Mouse (Mus musculus): ENCODE results near the gene Ascl3.

Ascl3 gene

GRCm38 (mm10) chr7:109731626-109732025, at the start of gene Ascl3:
Ascl3 (minus strand) TSS chr7:109731726.
- DNase-seq = no peak

GRCm38 (mm10) chr7:109781087-109781469, 49.6 kb upstream of the Ascl3 start:
- DNase-seq = no peak

- DNase-seq = no peak
Observed at GRCm38 (mm10) chr7:109772251-109772650, 40.7 kb upstream of the Ascl3 start.

DNA sequence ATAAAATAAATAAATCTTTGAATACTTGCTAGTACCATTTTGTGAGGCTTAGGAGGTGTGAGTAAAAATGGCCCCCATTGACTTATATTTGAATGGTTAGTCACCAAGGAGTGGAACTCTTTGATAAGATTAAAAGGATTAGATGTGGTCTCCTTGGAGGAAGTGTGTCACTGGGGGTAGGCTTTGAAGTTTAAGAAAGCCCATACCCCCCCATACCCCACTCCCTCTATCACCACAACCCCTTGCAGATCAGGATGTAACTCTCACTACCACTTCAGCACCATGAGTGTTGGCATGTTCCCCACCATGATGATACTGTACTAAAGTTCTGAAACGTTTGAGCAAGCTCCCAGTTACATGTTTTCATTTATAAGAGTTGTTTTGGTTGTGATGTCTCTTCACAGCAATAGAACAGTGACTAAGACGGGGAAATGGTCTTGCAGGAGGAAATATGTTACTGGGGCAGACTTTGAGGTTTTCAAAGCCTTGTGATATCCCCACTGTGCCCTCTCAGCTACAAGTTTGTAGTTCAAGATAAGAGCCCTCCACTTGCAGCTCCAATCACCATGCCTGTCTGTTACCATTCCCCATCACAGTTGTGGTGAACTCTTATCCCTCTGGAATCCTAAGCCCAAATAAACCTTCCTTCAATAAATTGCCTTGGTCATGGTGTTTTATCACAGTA, 37.3 kb upstream of the Ascl3 start:
- no peak for DNase-seq

DNA sequence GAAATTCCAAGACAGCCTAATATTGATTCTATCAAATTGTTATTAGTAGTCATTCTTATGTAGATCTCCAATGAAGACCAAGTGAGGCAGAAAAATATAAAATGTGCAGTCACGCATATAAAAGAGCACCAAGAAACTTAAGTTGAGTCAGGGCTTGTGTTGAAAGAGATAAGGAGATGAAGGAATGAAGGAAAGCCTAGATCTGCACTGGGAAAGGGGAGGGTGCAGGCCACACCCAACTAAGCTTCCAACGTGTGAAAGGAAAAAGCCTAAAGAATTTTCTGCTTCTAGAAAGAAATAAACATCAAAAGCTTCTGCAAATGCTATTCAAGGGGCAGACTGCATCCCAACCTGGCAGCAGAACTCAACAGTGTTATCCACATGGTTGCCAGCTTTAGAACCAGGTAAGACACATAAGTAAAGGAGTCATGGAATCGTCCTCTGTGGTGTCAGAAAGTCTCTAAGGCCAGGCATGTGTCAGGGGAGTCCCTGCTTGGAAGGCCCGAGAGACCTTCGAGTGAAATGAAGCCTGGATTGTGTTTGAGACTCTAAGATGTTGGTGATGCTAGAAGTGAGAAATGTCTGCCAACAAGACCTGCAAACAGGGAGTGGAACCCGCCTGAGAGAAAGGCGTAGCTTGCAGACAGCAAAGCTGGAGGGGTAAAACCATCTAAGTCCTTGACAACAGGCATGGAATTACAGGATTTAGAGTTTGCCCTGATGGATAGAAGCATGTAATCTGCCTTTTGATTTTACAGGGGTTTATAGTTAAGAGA, 36.2 kb upstream of the Ascl3 start:
- no peak for DNase-seq

GRCm38 (mm10) chr7:109764009-109764408, 32.5 kb upstream of the Ascl3 start:
- DNase-seq = no peak

DNA sequence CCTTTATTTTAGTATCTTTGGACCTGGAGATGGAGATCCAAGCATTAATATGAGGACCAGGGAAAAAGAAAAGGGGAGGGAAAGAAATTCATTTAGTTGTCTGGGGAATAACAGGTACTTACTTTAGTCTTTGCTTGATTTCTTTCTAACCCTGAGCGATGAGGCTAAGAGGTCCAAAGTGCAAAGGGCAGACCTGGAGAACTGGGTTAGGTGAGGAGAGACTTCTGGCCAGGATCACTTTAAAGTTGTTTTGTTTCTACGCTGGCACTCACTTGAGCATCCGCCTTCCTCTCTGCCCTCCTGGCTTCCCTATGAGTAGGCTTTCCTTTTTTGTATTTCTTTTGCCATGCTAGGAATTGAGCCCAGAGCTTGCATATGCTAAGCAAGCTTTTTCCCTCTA, 24.8 kb upstream of the Ascl3 start:
- DNase-seq = no peak

DNA sequence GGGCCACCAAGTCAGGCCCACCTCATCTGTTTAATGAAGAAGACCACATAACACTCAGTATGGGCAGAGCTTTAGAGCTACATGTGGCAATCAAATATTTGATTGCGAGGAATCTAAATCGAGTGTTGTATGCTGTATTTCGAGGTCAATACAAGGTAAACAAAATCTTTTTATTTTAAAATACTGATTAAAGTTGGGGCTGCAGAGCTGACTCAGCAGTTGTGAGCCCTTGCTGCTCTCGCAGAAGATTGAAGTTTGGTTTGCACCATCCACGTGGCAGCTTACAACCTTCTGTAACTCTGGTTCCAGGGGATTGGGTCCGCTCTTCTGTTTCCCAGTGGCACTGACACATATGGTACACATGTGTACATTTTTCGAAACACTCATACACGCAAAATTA, 22.5 kb upstream of the Ascl3 start:
- no peak for DNase-seq

DNA sequence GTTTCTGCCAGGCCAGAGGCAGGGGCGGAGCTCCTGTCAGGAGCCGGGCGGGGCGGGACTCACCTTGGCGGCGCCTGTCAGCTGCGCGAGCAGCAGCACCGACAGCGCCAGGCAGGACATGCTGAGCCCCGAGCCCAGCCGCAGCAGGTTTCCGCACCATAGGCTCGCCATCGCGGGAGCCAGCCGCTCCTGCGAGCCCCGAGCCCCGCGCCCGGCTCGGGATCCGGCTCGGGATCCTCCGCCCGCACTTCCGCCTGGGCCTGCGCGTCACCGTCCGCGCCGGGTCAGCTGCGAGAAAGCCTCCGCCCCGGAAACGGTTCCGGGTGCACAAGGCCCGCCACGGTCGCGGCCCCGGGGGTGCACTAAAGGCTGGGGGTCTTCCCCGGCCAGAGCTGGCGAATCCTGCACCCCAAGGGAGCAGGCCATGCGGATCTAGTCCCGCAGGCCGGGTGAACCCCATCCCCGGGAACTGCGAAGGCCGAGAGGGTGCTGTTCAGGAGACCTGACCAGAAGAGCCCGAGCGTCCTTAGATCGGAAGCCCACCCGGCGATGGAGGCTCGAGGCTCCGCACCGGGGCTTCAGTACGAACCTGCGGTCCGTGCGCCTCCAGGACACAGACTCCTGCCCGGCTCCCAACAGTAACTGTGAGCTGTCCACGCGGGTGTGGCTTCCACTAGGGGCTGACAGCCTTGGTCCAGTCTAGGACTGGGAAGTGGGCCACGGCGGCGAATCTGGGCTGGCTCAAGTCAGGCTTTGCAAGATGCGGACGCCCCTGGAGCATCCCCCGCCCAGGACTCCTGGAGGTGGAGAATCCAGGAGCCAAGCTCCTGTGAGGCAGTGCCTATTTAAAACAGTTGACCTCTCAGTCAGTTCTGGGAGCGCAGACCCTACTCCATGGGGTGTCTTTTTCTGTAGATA, 20.7 kb upstream of the Ascl3 start, which contains the start of gene Tmem9b:
Tmem9b (minus strand) TSS at position 868 of the 918 bp plus-strand sequence.
- DNase-seq = peak; percentile 81

DNA sequence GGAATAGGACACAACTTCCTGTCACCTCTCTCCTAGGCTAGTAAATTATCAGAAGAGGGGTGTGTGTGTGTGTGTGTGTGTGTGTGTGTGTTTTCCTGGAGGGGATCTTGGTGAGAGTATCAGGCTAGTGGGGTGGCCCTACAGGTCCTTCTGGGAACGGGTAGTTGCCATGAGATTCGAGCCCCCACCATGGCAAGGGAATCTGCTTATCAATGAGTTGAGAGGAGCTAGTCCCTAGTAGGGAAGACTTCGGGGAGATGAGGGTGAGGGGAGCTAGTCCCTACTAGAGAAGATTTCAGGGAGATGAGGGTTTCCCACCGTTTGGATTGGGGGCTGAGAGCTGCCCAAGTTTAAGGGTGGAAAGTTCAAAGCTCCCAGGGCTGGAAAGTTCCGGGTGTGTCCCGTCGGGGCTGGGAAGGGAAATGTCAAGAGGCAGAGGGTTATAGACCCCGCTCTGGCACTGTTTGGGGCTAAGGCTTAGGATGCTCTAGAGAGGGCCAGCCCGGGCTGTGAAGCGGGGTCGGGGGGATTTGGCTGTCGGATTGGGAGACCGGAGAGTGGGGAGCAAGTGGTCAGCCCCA, 20.0 kb upstream of the Ascl3 start:
- peak; percentile 23 for DNase-seq

GRCm38 (mm10) chr7:109747747-109748146, 16.2 kb upstream of the Ascl3 start:
- DNase-seq = no peak

- no peak for DNase-seq
Observed at GRCm38 (mm10) chr7:109741703-109742102, 10.2 kb upstream of the Ascl3 start.

- DNase-seq = no peak
Observed at GRCm38 (mm10) chr7:109741060-109741459, 9.5 kb upstream of the Ascl3 start.

GRCm38 (mm10) chr7:109739822-109740370, 8.4 kb upstream of the Ascl3 start:
- DNase-seq = no peak

DNA sequence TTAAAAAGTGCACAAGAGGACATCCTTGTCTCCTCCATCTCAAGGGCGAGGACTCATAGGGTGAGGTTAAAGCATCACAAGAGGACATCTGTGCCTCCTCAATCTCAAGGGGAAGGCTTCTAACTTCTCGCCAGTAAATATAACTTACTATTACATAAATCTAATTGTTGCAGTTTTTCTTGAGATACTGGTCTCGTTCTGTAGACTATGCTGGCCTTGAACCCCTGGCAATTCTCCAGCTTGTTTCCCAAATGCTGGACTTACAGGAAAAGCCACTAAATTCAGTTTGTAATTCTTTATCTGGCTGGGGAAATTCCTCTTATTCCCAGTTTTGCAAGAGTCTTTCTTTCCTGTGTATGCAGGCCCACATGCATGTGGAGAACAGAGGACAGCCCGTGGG, 3.3 kb upstream of the Ascl3 start:
- DNase-seq = no peak

- no peak for DNase-seq
Observed at GRCm38 (mm10) chr7:109723697-109724096, 7.8 kb downstream of the Ascl3 start, which contains the start of gene BC051019. BC051019 (minus strand) TSS chr7:109723850.

GRCm38 (mm10) chr7:109723114-109723513, 8.4 kb downstream of the Ascl3 start:
- no peak for DNase-seq

GRCm38 (mm10) chr7:109722618-109723017, 8.9 kb downstream of the Ascl3 start:
- DNase-seq = no peak

DNA sequence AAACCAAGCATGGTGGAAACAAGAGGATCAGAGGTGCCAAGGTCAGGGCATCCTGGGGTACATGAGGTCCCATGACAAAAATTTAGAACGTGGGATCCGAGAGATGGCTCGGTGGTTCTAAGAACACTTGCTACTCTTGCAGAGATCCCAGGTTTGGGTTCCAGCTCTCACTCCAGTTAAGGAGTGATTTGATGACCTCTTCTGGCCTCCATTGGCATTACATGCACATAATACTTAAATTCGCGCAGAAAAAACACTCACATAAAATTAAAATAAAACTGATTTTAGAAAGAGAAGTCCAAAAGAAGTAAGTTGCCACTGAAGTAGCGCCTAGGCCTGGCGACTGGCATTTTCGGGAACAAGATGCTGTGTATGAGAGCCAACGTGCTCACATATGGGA, 12.2 kb downstream of the Ascl3 start:
- peak; percentile 14 for DNase-seq

DNA sequence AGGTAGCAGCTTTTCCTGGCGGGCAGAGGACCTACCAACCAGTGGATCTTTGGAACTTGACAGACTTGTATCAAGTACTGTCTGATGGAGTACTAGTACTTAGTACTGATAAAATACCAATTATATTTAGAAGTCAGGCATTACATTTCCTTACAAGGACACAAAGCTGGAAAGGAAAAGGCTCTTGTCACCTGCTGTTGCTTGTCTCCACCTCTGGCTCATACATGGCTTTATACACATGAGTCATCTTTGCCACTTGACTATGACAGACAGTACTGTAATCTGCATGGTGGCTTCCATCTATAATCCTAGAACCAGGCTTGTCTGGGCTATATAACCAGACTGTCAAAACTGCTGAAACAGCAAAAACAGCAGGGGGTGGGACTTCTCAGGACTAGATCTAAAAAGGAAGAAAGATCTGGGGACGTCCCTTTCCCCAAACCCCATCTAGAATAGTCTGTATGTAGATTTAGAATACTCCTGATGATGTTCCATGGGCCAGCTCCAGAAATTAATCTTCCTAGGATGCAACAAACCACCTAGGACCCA, 18.0 kb downstream of the Ascl3 start:
- no peak for DNase-seq

DNA sequence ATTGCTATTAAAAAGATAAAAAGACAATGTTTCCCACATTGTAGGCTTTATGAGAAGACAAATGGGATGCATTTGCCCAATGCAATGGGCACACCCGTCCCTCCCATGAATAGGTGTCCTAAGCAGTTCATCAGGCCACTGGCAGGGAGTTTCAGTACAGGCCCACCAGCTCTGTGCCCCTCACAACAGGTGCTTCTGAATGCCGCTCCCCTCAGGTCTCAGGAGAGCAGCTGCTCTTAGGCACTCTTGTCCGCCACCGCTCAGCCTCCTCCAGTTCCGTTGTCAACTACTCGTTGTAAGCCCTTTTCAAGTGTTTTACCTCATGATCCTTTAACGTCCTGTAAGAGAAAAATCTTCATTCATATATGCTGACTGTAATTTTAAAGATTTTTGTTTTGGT, 19.3 kb downstream of the Ascl3 start:
- DNase-seq = no peak

DNA sequence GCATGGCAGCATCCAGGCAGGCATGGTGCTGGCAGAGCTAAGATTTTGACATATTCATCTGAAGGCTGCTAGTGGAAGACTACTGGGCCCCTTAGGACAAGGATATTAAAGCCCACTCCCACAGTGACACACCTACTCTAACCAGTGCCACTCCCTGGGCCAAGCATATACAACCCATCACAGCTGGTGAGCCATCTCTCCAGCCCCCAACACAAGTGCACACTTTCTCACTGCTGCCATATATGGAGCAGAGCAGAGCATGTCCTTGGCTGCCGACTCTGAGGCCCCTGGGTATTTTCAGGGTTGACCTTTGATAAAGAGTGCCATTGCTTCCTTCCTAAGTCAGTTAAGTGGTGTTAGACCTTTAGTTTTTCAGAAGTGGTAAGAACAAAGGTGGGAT, 21.5 kb downstream of the Ascl3 start:
- DNase-seq = no peak
